In the genomic region with DNA sequence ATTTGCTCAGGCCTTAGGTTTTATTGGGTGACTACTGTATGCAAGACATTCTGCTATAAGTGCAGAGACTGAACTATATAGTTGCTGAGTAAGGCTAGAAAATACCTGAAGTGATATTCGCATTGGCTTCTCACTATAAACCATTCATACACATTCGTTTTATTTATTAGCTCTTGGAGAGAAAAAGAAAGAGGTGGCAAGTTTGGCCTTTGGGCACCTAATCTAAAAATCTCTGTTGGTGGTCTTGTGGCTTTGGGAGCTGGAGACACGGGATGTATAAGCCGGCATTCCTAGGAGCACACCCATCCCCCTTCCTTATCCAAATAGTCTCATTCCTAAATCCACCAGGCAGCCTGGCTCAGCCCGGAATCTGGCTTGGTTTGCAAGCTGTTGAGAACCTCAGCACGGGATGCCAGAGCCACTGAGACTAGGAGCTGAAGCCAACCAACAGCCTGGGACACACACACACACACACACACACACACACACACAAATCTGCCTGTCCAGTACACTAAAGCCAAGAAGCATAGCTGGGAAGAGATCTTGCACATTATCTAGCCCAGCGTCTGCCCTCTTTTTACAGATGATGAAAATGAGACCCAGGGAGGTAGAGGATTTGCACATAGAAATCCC, we compare ENCODE assay signal across 8 mouse cellular contexts. TPM values are rescaled to one million over a fixed set of nuclear protein-coding genes. Genes with fewer than 3 reads are reported as not detected.
DNase-seq lines count a peak whose midpoint lies in the region; ATAC-seq and TF ChIP-seq lines count a peak whose summit lies in the region.

No protein-coding gene starts in this region.

- H3K79me2 ChIP-seq in myocyte (ENCODE audit: control insufficient read depth, insufficient read depth): peaks cover 77% of the 10 kb centered on the region

- no peak for TF ChIP-seq POLR2A in myocyte (IDR thresholded peaks at IDR 0.05; ENCODE audit: insufficient read length, low read depth)

- peak overlapping the region; percentile 20 for H3K4me3 ChIP-seq in erythroblast, embryonic 14.5 days (replicated peaks)
- H3K4me3 ChIP-seq in kidney, embryonic 16.5 days (ENCODE audit: low read length): peak overlapping the region; percentile 83
- H3K4me3 ChIP-seq in myocyte: peak overlapping the region; percentile 100

- H3K9ac ChIP-seq in kidney, embryonic 16.5 days (replicated peaks; ENCODE audit: low read length): peak overlapping the region; percentile 90

- H3K27ac ChIP-seq in kidney, embryonic 16.5 days (ENCODE audit: low read length): peak overlapping the region; percentile 61; the same call in 1 of the 2 replicates

- H3K27me3 ChIP-seq in erythroblast, embryonic 14.5 days (ENCODE audit: control insufficient read depth): peaks cover 37% of the 10 kb centered on the region
- no peaks in the 10 kb centered on the region for H3K27me3 ChIP-seq in kidney, embryonic 16.5 days (ENCODE audit: insufficient read depth, low read length)
- no peaks in the 10 kb centered on the region for H3K27me3 ChIP-seq in myocyte (ENCODE audit: control insufficient read depth, insufficient read depth, insufficient read length)

- 16% methylated on average over 7 of the region's 7 CpGs for WGBS in kidney, embryonic 16.5 days

- H3ac ChIP-seq in myocyte (ENCODE audit: control insufficient read depth, insufficient read length): no peak overlapping the region

- DNase-seq in embryo, embryonic 9.5 days (ENCODE audit: extremely low spot score): peak; percentile 66
- peak; percentile 69 to 76 for DNase-seq in heart, adult 18-20 months
- peak; percentile 18 for DNase-seq in liver
- no peak for DNase-seq in natural killer cell, adult 2 months (ENCODE audit: low spot score in 2 of 2)

- H3K4me1 ChIP-seq in erythroblast, embryonic 14.5 days (ENCODE audit: control insufficient read depth): no peaks in the 10 kb centered on the region; the same call in 1 of the 2 replicates
- peaks cover 52% of the 10 kb centered on the region for H3K4me1 ChIP-seq in kidney, embryonic 16.5 days (ENCODE audit: insufficient read depth, low read length)

- H3K9me3 ChIP-seq in erythroblast, embryonic 14.5 days (ENCODE audit: control insufficient read depth, low read length): no peaks in the 10 kb centered on the region
- H3K9me3 ChIP-seq in kidney, embryonic 16.5 days (ENCODE audit: low read length): no peaks in the 10 kb centered on the region

- peak overlapping the region; percentile 66 for H3K4me2 ChIP-seq in kidney, embryonic 16.5 days (replicated peaks; ENCODE audit: low read depth, low read length)
- peak overlapping the region; percentile 71 for H3K4me2 ChIP-seq in myocyte (ENCODE audit: low read depth)

- no peaks in the 10 kb centered on the region for H3K36me3 ChIP-seq in erythroblast, embryonic 14.5 days (ENCODE audit: control insufficient read depth)
- no peaks in the 10 kb centered on the region for H3K36me3 ChIP-seq in kidney, embryonic 16.5 days (ENCODE audit: insufficient read depth, low read length)
- H3K36me3 ChIP-seq in myocyte (ENCODE audit: control insufficient read depth, insufficient read depth): peaks cover 7% of the 10 kb centered on the region

- no peak for ATAC-seq in erythroblast, adult 5-6 weeks (replicated peaks; ENCODE audit: low FRiP score, poor library complexity, severe bottlenecking)
- no peak for ATAC-seq in kidney, embryonic 16.5 days (ENCODE audit: low FRiP score, low TSS enrichment)

TF ChIP-seq in myocyte, 11 proteins besides CTCF, POLR2A, EP300 and RAD21:
- TF ChIP-seq MYOD1 (IDR thresholded peaks at IDR 0.05; ENCODE audit: control insufficient read depth in 1 of 3, insufficient read length in 2 of 3, low read depth in 2 of 3) (no peak), CEBPB (IDR thresholded peaks at IDR 0.05; ENCODE audit: insufficient read depth, poor library complexity, severe bottlenecking) (no peak), MYOG (IDR thresholded peaks at IDR 0.05; ENCODE audit: control insufficient read depth in 1 of 3, insufficient read depth in 1 of 3, insufficient read length in 2 of 3, low read depth in 2 of 3) (no peak), TCF3 (IDR thresholded peaks at IDR 0.05; ENCODE audit: insufficient read length, low read depth) (no peak), REST (IDR thresholded peaks at IDR 0.05; ENCODE audit: insufficient read depth, insufficient read length) (no peak), TCF12 (IDR thresholded peaks at IDR 0.05; ENCODE audit: insufficient read depth, poor library complexity, severe bottlenecking) (no peak), USF1 (IDR thresholded peaks at IDR 0.05; ENCODE audit: low read depth) (no peak), POLR2AphosphoS2 (IDR thresholded peaks at IDR 0.05; ENCODE audit: insufficient read length, low read depth) (no peak), MAX (IDR thresholded peaks at IDR 0.05; ENCODE audit: low read depth) (no peak), E2F4 (IDR thresholded peaks at IDR 0.05; ENCODE audit: insufficient read depth) (no peak), SRF (IDR thresholded peaks at IDR 0.05; ENCODE audit: control insufficient read depth, insufficient read length, low read depth) (no peak)

RNA-seq across cellular contexts. Expression of gene Rnd3, which starts 3.0 kb away (rescaled TPM):
- polyA plus RNA-seq in erythroblast, embryonic 14.5 days (2012): not detected in 2 replicates
- 2.5 and 4.2 TPM in 2 replicates for total RNA-seq in erythroblast, adult 5-6 weeks (2015; ENCODE audit: low replicate concordance)
- total RNA-seq in erythroblast, adult 5-6 weeks (2017; ENCODE audit: low replicate concordance): 4.5 and 4.9 TPM in 2 replicates
- 10 to 100 TPM; 13.8 to 15.9 TPM for total RNA-seq in heart, adult 18-20 months (2021)
- polyA plus RNA-seq in kidney, embryonic 16.5 days (2015; fragmentation: Nextera tagmentation; extraction: Ambion mirVana): 42.9 and 43.7 TPM in 2 replicates
- 10.3 TPM for polyA plus RNA-seq in myocyte (2012; fragmentation: generic; extraction: Trizol)

Comparison
In these comparisons a context has a peak if more than half of its experiments do, and no peak if none do; other contexts are left out.
1. H3K4me3 ChIP-seq: peak in every context shown above with its lines; median percentile 100 in myocyte; 83 in kidney, embryonic 16.5 days; 20 in erythroblast, embryonic 14.5 days.
2. DNase-seq: peak in embryo, embryonic 9.5 days (single experiment), heart, adult 18-20 months (2 of 2) and liver (single experiment); none in natural killer cell, adult 2 months (0 of 2).
3. RNA of gene Rnd3, which starts 3.0 kb away (polyA plus RNA-seq): 42.9 to 43.7 TPM in kidney, embryonic 16.5 days and 10.3 TPM in myocyte (single experiment); not detected in erythroblast, embryonic 14.5 days; every median in the first group is over 10 times any median in the second.